Mouse (Mus musculus) heart, postnatal 0 days (tissue): ENCODE results near the gene Eya3. TPM values are rescaled to one million over a fixed set of nuclear protein-coding genes. Genes with fewer than 3 reads are reported as not detected.
A peak's percentile ranks its signal among the peaks of the same experiment; 100 is the strongest.
"Not testable (repeated sequence)": the region's sequence is repeated elsewhere in the genome, so short reads cannot be mapped to it uniquely, and the experiment has no call there.

Experiments
- ATAC-seq: fragments of 200-750 bp; cut with Nextera tagmentation; 2 replicates; pipeline ENCODE4 v1.8.0; 2017; ENCODE audit warnings: low read depth, moderate number of reproducible peaks, moderate library complexity; ENCODE audit not compliant: insufficient read depth
- DNase-seq: peaks from one replicate; pipeline ENCODE4 v3.0.0-alpha.2; 2016; ENCODE audit warnings: low spot score
- H3K27ac ChIP-seq: fragments of 300-500 bp; sonication (generic); 2 replicates; pipeline ENCODE4 v1.5.1; 2014; ENCODE audit warnings: low read depth, mild to moderate bottlenecking
- H3K27me3 ChIP-seq: fragments of 300-500 bp; sonication (generic); 2 replicates; pipeline ENCODE4 v1.6.1; 2014; ENCODE audit warnings: low read length, mixed read lengths; ENCODE audit not compliant: control insufficient read depth, insufficient read depth
- H3K36me3 ChIP-seq: fragments of 300-500 bp; sonication (generic); replicated peaks from 2 replicates; pipeline ENCODE4 v1.6.1; 2014; ENCODE audit warnings: low read length, mixed read lengths; ENCODE audit not compliant: control insufficient read depth, insufficient read depth
- H3K4me1 ChIP-seq: fragments of 300-500 bp; sonication (generic); 2 replicates; pipeline ENCODE4 v1.6.1; 2014; ENCODE audit warnings: antibody characterized with exemption; ENCODE audit not compliant: control insufficient read depth, insufficient read depth
- H3K4me2 ChIP-seq: fragments of 300-500 bp; sonication (generic); 2 replicates; pipeline ENCODE4 v1.6.1; 2014; ENCODE audit warnings: low read depth, mild to moderate bottlenecking, low read length, moderate library complexity
- H3K4me3 ChIP-seq: fragments of 300-500 bp; sonication (generic); 2 replicates; pipeline ENCODE4 v1.5.1; 2014; ENCODE audit warnings: low read depth, low read length
- H3K9ac ChIP-seq: fragments of 300-500 bp; sonication (generic); replicated peaks from 2 replicates; pipeline ENCODE4 v1.6.1; 2014; ENCODE audit warnings: low read depth, low read length, mixed read lengths
- H3K9me3 ChIP-seq: fragments of 300-500 bp; sonication (generic); replicated peaks from 2 replicates; pipeline ENCODE4 v1.6.1; 2016; ENCODE audit warnings: low read length; ENCODE audit not compliant: control insufficient read depth
- CTCF ChIP-seq: IDR thresholded peaks from 2 replicates; pipeline ENCODE4 v1.5.1; 2016; ENCODE audit warnings: antibody characterized with exemption, control low read depth, low read depth
- EP300 ChIP-seq: IDR thresholded peaks from 2 replicates; pipeline ENCODE4 v1.6.1; 2016; ENCODE audit warnings: antibody characterized with exemption, low read depth
- WGBS: fragments of 180-500 bp; shearing (Covaris S2); extraction: QIAGEN DNeasy Blood & Tissue Kit; methylation state at CpG from one replicate; pipeline ENCODE4 v1.1.7; 2014; 5-methylcytosine and 5-hydroxymethylcytosine counted together
- polyA plus RNA-seq: library from polyadenylated mRNA; unstranded; fragments of >200 nt; fragmentation: Nextera tagmentation; extraction: Ambion mirVana; gene quantifications from 2 replicates; pipeline ENCODE4 v1.2.1, GENCODE M21; 2015
- total RNA-seq: library from RNA; depleted of rRNA; stranded (reverse); fragments of >200 nt; gene quantifications from 2 replicates; pipeline ENCODE4 v1.2.3, GENCODE M21; 2014; ENCODE audit warnings: low replicate concordance

The Eya3 gene
- total and polyA plus RNA-seq, 2 experiments from 2014 or later: 14.0 to 54.6 TPM

GRCm38 (mm10) chr4:132599764-132600163 lies 39.0 kb upstream of the Eya3 start:
- Histone ChIP-seq H3K27ac (no peak overlapping the region), H3K9ac (no peak overlapping the region), H3K4me3 (no peak overlapping the region), H3K36me3 (no peaks in the 10 kb centered on the region), H3K4me1 (0 out of 2 replicates have a peak, but pooled peaks cover 8% of the 10 kb centered on the region), H3K27me3 (no peaks in the 10 kb centered on the region), H3K4me2 (no peak overlapping the region), H3K9me3 (no peaks in the 10 kb centered on the region)
- TF ChIP-seq CTCF (no peak), EP300 (no peak)
- no peak for ATAC-seq
- DNase-seq: peak; percentile 47
- WGBS: 47% methylated on average over 3 of the region's 3 CpGs

DNA sequence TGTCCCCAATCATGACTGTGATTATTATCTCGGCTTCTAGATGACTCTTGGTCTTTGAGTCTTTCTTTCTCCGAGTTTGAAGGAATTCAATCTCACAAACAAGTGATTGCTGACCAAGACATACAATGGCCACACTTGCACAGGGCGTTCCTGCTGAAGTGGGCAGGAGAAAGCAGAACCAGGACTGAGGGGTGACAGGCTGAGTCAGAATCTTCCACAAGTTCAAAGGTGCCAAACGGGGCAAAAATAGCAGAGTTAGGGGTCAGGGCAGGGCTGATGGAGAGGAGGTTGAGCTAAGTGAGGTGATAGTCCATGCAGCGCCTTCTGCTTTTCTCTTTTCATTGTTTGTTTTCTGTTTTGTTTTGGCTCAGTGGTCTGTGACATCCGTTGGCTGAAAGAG lies 38.3 kb upstream of the Eya3 start:
- ATAC-seq (no peak), DNase-seq (no peak)
- TF ChIP-seq EP300 (no peak), CTCF (no peak)
- Histone ChIP-seq H3K27me3 (no peaks in the 10 kb centered on the region), H3K4me3 (no peak overlapping the region), H3K36me3 (no peaks in the 10 kb centered on the region), H3K9ac (no peak overlapping the region), H3K9me3 (no peaks in the 10 kb centered on the region), H3K4me2 (no peak overlapping the region), H3K4me1 (0 out of 2 replicates have a peak, but pooled peaks cover 8% of the 10 kb centered on the region), H3K27ac (no peak overlapping the region)
- WGBS: 69% methylated on average over 6 of the region's 6 CpGs

DNA sequence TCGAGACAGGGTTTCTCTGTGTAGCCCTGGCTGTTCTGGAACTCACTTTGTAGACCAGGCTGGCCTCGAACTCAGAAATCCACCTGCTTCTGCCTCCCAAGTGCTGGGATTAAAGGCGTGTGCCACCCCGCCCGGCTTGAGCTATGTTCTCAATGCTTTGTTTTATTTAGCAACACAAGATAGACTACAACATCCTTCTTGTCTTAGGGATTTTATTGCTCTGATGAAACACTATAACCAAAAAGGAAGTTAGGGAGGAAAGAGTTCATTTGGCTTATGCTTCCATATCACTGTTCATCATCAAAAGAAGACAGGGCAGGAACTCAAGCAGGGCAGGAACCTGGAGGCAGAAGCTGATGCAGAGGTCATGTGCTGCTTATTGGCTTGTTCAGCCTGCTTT lies 37.5 kb upstream of the Eya3 start:
- not testable (repeated sequence) for H3K4me3 ChIP-seq, H3K9ac ChIP-seq, H3K27ac ChIP-seq, H3K36me3 ChIP-seq, H3K27me3 ChIP-seq, DNase-seq, H3K4me1 ChIP-seq, H3K4me2 ChIP-seq, ATAC-seq, H3K9me3 ChIP-seq
- 90% methylated on average over 4 of the region's 5 CpGs for WGBS

GRCm38 (mm10) chr4:132603468-132603867 lies 35.3 kb upstream of the Eya3 start:
- H3K27me3 ChIP-seq: no peaks in the 10 kb centered on the region
- TF ChIP-seq CTCF (no peak), EP300 (no peak)
- H3K4me1 ChIP-seq: 0 out of 2 replicates have a peak, but pooled peaks cover 4% of the 10 kb centered on the region
- no peak overlapping the region for H3K9ac ChIP-seq
- no peaks in the 10 kb centered on the region for H3K36me3 ChIP-seq
- no peak overlapping the region for H3K4me3 ChIP-seq
- no peak overlapping the region for H3K27ac ChIP-seq
- ATAC-seq (no peak), DNase-seq (no peak)
- 80% methylated on average over 4 of the region's 4 CpGs for WGBS
- no peak overlapping the region for H3K4me2 ChIP-seq
- no peaks in the 10 kb centered on the region for H3K9me3 ChIP-seq

GRCm38 (mm10) chr4:132605816-132606215 lies 33.0 kb upstream of the Eya3 start:
- ATAC-seq (no peak), DNase-seq (no peak)
- H3K4me2 ChIP-seq: no peak overlapping the region
- TF ChIP-seq CTCF: no peak
- TF ChIP-seq EP300: no peak
- H3K9ac ChIP-seq: no peak overlapping the region
- H3K9me3 ChIP-seq: no peaks in the 10 kb centered on the region
- no peaks in the 10 kb centered on the region for H3K27me3 ChIP-seq
- WGBS: 65% methylated on average over 5 of the region's 5 CpGs
- no peak overlapping the region for H3K27ac ChIP-seq
- no peak overlapping the region for H3K4me3 ChIP-seq
- peaks cover 4% of the 10 kb centered on the region; the same call in 1 of the 2 replicates for H3K4me1 ChIP-seq
- H3K36me3 ChIP-seq: no peaks in the 10 kb centered on the region

GRCm38 (mm10) chr4:132608147-132608546 lies 30.6 kb upstream of the Eya3 start:
- peak; percentile 93 for ATAC-seq
- Histone ChIP-seq H3K4me3 (no peak overlapping the region), H3K27ac (peak overlapping the region; percentile 86), H3K4me1 (peaks cover 4% of the 10 kb centered on the region; the same call in 1 of the 2 replicates), H3K27me3 (no peaks in the 10 kb centered on the region), H3K9ac (no peak overlapping the region), H3K36me3 (no peaks in the 10 kb centered on the region), H3K9me3 (no peaks in the 10 kb centered on the region), H3K4me2 (no peak overlapping the region)
- DNase-seq: peak; percentile 95
- peak; percentile 99 for TF ChIP-seq EP300
- TF ChIP-seq CTCF: no peak
- 28% methylated on average over 4 of the region's 4 CpGs for WGBS
